Comparison of ENCODE assay signal across 22 mouse cellular contexts in genomic region chr8:96128329-96128728, GRCm38 (mm10).
DNase-seq lines count a peak whose midpoint lies in the region; ATAC-seq and TF ChIP-seq lines count a peak whose summit lies in the region.
"Had no signal": no experiment of that assay in that cellular context is flagged by ENCODE, and none has a peak within 500 bp of the region (broad histone marks: within the 10 kb centered on the region; RNA-seq: fewer than 3 reads in every experiment).

No protein-coding gene starts in this region.

- no peaks in the 10 kb centered on the region for H3K36me3 ChIP-seq in kidney, postnatal 0 days (ENCODE audit: insufficient read depth, low read length)
- H3K36me3 ChIP-seq: embryonic facial prominence, embryonic 10.5 days; heart, embryonic 12.5 days; hindbrain, embryonic 13.5 days; liver, embryonic 12.5 days; lung, embryonic 15.5 days; midbrain, embryonic 10.5 days had no signal

- DNase-seq in kidney, postnatal 0 days (ENCODE audit: low spot score) = no peak
- DNase-seq in kidney, postnatal 36 days = no peak
- DNase-seq in 416B (ENCODE audit: low read depth) (peak; percentile 29), ES-CJ7 (ENCODE audit: low read depth, low spot score) (peak; percentile 39)
- DNase-seq in brain, adult 2 months (ENCODE audit: low read depth, low spot score) = peak; percentile 1
- no peak for DNase-seq in thymus, postnatal 36 days
- no peak for DNase-seq in adrenal gland, adult 8-10 months
- no peak for DNase-seq in testis, postnatal 10 days (ENCODE audit: low spot score)
- DNase-seq: adrenal gland, postnatal 25 days; cerebellum, adult 2 months; cerebellum, postnatal 36 days; heart, postnatal 14 days; kidney, postnatal 10 days had no signal

- H3K4me3 ChIP-seq in kidney, postnatal 0 days (replicated peaks; ENCODE audit: low read depth, low read length) = no peak overlapping the region
- H3K4me3 ChIP-seq: embryonic facial prominence, embryonic 10.5 days; heart, embryonic 12.5 days; hindbrain, embryonic 13.5 days; liver, embryonic 12.5 days; lung, embryonic 15.5 days; midbrain, embryonic 10.5 days had no signal

- TF ChIP-seq CTCF in kidney, postnatal 0 days (IDR thresholded peaks at IDR 0.05; ENCODE audit: low read depth) = peak; percentile 43

- H3K9ac ChIP-seq in kidney, postnatal 0 days (ENCODE audit: low read depth, low read length) = no peak overlapping the region
- H3K9ac ChIP-seq: heart, embryonic 12.5 days; hindbrain, embryonic 13.5 days; liver, embryonic 12.5 days; lung, embryonic 15.5 days had no signal

- H3K27me3 ChIP-seq in kidney, postnatal 0 days (ENCODE audit: insufficient read depth, low read length) = no peaks in the 10 kb centered on the region
- H3K27me3 ChIP-seq: heart, embryonic 12.5 days; hindbrain, embryonic 13.5 days; liver, embryonic 12.5 days; lung, embryonic 15.5 days had no signal

- WGBS in kidney, postnatal 0 days = 88% methylated on average over 2 of the region's 2 CpGs

- no peak overlapping the region for H3K27ac ChIP-seq in kidney, postnatal 0 days
- H3K27ac ChIP-seq: embryonic facial prominence, embryonic 10.5 days; hindbrain, embryonic 13.5 days; liver, embryonic 12.5 days; lung, embryonic 15.5 days; macrophage; midbrain, embryonic 10.5 days had no signal

- no peaks in the 10 kb centered on the region for H3K9me3 ChIP-seq in kidney, postnatal 0 days (replicated peaks; ENCODE audit: low read length)
- H3K9me3 ChIP-seq: embryonic facial prominence, embryonic 10.5 days; hindbrain, embryonic 13.5 days; liver, embryonic 12.5 days; lung, embryonic 15.5 days; midbrain, embryonic 10.5 days had no signal

- no peaks in the 10 kb centered on the region for H3K4me1 ChIP-seq in kidney, postnatal 0 days (replicated peaks; ENCODE audit: insufficient read depth, low read length)
- H3K4me1 ChIP-seq: embryonic facial prominence, embryonic 10.5 days; heart, embryonic 12.5 days; liver, embryonic 12.5 days; lung, embryonic 15.5 days had no signal

- H3K4me2 ChIP-seq in kidney, postnatal 0 days (ENCODE audit: low read length) = no peak overlapping the region
- H3K4me2 ChIP-seq: heart, embryonic 12.5 days; hindbrain, embryonic 13.5 days; liver, embryonic 12.5 days; lung, embryonic 15.5 days had no signal

- no peak for ATAC-seq in kidney, postnatal 0 days (replicated peaks; ENCODE audit: low FRiP score, low read depth)
- ATAC-seq: CD4-positive, CD25-positive, alpha-beta regulatory T cell, adult 4 months; forebrain, embryonic 14.5 days; liver, embryonic 12.5 days had no signal

Comparison
In these comparisons a context has a peak if more than half of its experiments do, and no peak if none do; other contexts are left out.
1. DNase-seq: peak in 416B (single experiment), ES-CJ7 (single experiment) and brain, adult 2 months (single experiment); none in kidney, postnatal 0 days (single experiment), kidney, postnatal 36 days (0 of 2), thymus, postnatal 36 days (0 of 2), adrenal gland, adult 8-10 months (single experiment) and testis, postnatal 10 days (single experiment).